Mouse (Mus musculus): ENCODE measurements at regions not wholly inside any gene's neighbourhood (a gene's known extent, or its start where the extent isn't known, plus 50 kb on each side); places are given as distances from the start of the nearest gene placed in this dataset.

DNA sequence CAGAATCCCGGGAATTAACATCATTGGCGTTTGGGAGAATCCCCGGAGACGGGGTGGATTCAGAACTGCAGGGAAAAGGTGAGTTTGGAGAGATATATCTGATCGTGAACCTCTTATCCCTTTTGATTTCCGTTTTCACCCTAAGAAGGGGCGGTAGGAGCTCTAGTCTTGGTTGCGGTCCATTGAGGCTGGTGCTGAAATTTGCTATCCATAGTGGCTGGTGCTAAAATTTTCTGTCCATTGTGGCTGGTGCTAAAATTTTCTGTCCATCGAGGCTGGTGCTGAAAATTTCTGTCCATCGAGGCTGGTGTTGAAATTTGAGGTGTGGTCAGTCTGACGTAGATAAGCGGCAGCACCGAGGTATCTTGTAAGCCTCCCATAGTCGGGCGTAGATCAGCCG lies 834.1 kb upstream of the Snrpn start:
- DNase-seq (ENCODE audit: low spot score): peak; percentile 17

DNA sequence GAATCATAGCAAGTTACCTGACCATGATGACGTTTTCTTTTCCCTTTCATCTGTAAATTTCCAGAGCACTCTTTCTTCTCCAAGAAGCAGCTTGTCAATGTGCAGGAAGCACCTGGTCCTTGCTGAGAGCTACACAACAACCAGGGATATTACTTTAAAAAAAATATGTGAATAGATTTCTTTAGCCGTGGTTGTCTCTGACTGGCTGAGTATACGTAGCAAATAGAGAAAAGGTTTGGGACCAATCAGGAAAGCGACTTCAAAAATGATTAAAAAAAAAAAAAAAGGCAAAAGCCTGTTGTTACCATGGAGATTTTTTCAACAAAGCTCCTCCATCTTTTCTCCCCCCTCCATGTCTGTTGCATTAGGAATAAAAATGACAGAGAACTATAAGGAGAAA lies 821.2 kb upstream of the Snrpn start:
- no peak for DNase-seq (ENCODE audit: low spot score)

- DNase-seq (ENCODE audit: low spot score): no peak
Observed at GRCm38 (mm10) chr7:60939764-60940457, 799.9 kb upstream of the Snrpn start.

All from testis, postnatal 14 days (tissue).